Mouse (Mus musculus) right cerebral cortex, adult 2 months (tissue): ENCODE measurements around the gene Car12.
A peak's percentile ranks its signal among the peaks of the same experiment; 100 is the strongest.
"Not testable (repeated sequence)": the region's sequence is repeated elsewhere in the genome, so short reads cannot be mapped to it uniquely, and the experiment has no call there.

Experiments used
- DNase-seq, 2 experiments: peaks; one replicate each; pipeline ENCODE4 v3.0.0; 2021 to 2022; ENCODE audit warnings: low spot score in 2 of 2

The Car12 gene

GRCm38 (mm10) chr9:66769275-66769674 lies 55.8 kb downstream of the Car12 start:
- DNase-seq: no peak

DNA sequence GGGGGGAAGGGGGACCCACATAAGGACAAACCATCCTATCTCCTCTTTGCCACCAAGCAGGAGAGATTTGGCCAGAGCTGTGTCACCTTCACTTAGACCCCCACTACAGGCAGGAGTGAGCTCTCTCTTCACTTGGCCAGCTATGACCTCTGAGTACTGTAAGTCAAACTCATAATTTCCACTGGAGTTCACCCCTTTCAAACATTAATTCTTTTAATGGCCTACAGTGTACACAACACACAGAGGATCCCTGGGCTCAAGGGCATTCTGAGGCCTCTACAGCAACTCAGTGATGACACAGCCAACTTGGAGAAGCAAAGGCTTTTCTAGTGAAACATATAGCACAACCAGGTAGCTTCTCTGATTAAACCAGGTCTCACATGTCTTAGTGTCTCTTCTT lies 57.2 kb downstream of the Car12 start:
- no peak for DNase-seq

DNA sequence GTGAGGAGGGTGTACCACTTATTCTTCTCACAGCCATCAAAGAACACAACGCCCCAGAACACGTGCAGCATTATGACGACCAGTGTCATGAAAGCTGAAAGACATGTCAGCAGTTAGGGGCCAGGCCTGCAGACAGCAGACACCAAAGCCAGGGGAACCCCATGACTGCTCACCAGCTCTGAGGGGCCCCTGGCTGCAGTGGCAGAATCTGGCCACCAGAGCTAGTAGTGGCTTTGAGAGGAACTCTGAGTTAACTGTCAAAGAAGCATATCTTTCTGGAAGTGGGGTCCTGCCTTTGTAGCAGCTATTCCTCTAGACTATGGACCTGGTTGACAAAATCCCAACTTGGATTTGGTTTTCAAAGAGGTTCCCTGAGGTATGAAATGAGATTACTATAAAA lies 71.1 kb downstream of the Car12 start:
- DNase-seq: not testable (repeated sequence)

DNA sequence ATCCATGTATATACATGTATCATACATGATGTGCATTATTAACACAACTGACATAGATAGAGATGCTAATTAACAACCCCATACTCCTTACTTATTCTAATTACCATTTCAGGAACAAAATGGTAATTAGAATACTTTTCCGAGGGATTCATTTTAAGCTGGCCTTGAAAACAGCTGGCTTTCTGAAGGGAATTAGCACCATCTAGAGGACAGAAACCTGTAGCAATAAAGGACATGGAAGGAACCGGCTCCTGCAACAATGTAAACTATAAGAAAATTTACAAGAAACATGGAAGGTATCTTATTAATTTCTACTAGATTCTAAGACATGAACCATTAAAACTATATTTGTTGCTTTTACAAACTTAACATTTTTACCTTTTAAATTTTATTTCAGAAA lies 74.3 kb downstream of the Car12 start:
- peak; percentile 18 to 43 for DNase-seq

DNA sequence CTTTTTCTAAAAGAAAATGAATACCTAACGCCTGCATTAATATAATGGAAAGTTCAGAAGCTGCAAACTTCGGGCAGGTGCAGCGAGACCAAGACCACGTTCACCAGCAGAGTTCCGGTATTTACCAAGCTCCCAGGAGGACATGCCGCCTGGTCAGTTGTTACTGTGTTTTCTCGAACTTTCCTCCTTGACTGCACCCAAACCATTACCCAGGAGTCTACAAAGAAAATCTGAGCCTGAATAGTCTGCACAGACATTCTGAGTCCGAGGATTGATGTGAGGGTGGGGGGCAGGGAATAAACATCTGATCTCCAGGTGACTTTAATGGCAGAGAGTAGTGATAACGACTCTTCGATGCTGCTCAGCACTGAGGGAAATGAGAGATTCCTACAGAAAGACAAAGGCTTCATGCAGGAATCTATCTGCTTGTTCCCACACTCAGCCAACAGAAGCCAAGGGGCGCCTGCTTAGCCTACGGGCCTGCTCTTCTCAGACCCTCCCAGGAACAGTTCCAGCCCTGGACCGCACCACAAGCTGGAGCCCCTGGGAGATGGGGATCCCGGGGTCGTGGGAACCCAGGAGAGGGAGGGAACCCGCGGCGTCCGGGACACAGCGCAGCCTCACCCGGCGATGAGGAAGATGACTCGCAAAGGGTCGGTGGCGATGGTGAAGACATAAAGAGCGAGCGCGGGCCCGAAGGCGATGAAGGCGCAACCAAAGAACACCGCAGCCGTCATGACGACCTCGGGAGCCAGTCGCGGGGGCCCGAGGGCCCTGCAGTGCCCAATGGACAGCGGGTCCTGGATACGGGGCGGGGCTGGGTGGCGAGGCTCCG lies 81.4 kb downstream of the Car12 start:
- DNase-seq: no peak

- DNase-seq: peak; percentile 93 to 94
Measured at GRCm38 (mm10) chr9:66795464-66796324, 82.2 kb downstream of the Car12 start, which contains the start of gene Aph1b. Aph1b (minus strand) TSS chr9:66795490.

DNA sequence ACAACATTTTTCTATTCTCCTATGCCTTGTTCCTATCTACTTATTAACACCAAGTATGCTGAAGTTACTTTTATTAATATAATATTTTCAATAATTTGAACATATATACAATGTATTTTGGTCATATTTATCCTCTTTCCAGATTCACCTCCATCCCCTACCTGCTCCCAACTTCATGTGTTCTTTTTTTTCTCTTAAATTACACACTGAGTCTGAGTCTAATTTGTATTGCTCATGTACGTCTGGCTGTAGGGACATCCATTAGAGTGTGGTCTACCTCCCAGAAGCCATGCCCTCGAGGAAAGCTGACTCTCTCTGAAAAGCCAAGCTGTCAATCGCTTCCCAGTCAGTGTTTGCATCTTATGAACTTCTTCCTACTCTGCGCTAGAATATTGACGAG lies 83.3 kb downstream of the Car12 start, which contains the start of gene Gm10647:
Gm10647 (plus strand) TSS at position 301 of the 400 bp plus-strand sequence.
- no peak for DNase-seq

- DNase-seq: no peak
Measured at GRCm38 (mm10) chr9:66801947-66802346, 88.5 kb downstream of the Car12 start.

- not testable (repeated sequence) for DNase-seq
Measured at GRCm38 (mm10) chr9:66805951-66806350, 92.5 kb downstream of the Car12 start.

DNA sequence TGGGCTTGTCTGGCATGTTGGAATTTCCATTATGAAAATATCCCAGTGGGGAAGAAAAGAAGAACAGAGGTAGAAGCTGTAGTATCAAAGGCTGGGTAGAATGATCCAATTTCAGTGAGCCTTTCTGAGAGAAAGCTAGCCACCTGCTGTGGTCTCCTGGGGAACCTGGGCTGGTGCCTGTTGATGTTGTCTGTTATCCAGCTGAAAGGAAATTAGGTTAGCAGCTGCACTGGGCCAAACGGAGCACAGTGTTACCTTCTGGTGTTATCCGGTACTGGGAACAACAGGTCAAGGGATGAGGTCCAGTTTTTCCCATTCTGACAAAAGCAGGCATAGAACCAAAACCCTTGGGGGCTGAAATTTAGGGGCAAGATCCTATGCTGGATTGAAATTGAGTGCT lies 99.9 kb downstream of the Car12 start:
- no peak for DNase-seq
